Mouse (Mus musculus) T-helper 17 cell (primary cell): ENCODE data around the gene Vmn1r152.
"Not testable (repeated sequence)": the region's sequence is repeated elsewhere in the genome, so short reads cannot be mapped to it uniquely, and the experiment has no call there.

Source experiments
- in situ Hi-C, 2 experiments: fragments of 300-600 bp; cut with MboI, MseI; formaldehyde crosslinking; loops; 1 replicate in 1 of 2; 2 replicates in 1 of 2; pipeline ENCODE4 v1.15.1; 2025; ENCODE audit warnings: high pct_unique_total_duplicates in 2 of 2

Gene Vmn1r152

GRCm38 (mm10) chr7:22522667-22523066 is at the start of gene Vmn1r152:
TSS of gene Vmn1r152 (plus strand) at chr7:22522967.
- in situ Hi-C loops = not testable (repeated sequence)

- in situ Hi-C loops = not testable (repeated sequence)
These were observed 23.2 kb upstream of the Vmn1r152 start, which contains the start of gene Vmn1r151 for GRCm38 (mm10) chr7:22499578-22499977. TSS of gene Vmn1r151 (minus strand) at chr7:22499678.

- in situ Hi-C loops = not testable (repeated sequence)
These were observed 12.0 kb downstream of the Vmn1r152 start, which contains the start of gene Gm8677 for GRCm38 (mm10) chr7:22534787-22535186. TSS of gene Gm8677 (minus strand) at chr7:22534887.

GRCm38 (mm10) chr7:22565243-22565642 is 42.5 kb downstream of the Vmn1r152 start, which contains the start of gene Gm4201:
TSS of gene Gm4201 (minus strand) at chr7:22565343.
- in situ Hi-C loops = not testable (repeated sequence)
